Mouse (Mus musculus): ENCODE results near the gene Gse1.

GRCm38 (mm10) chr8:120180445-120180970 lies 47.7 kb upstream of the Gse1 start:
- TF ChIP-seq JUND (IDR thresholded peaks at IDR 0.05; ENCODE audit: low read depth, low read length) (no peak), CTCF (IDR thresholded peaks at IDR 0.05 in 2 of 3, conservative IDR thresholded peaks at IDR 0.05 in 1 of 3; ENCODE audit: control insufficient read depth in 1 of 3, insufficient read depth in 1 of 3, low read depth in 2 of 3, low read length in 3 of 3, poor library complexity in 1 of 3, severe bottlenecking in 1 of 3) (no peak), POLR2A (IDR thresholded peaks at IDR 0.05; ENCODE audit: control insufficient read depth in 1 of 2, insufficient read depth in 1 of 2, low read depth in 1 of 2, low read length in 2 of 2, poor library complexity in 1 of 2) (no peak), GATA1 (IDR thresholded peaks at IDR 0.05; ENCODE audit: low read depth, low read length) (no peak), EP300 (IDR thresholded peaks at IDR 0.05; ENCODE audit: low read depth in 1 of 2, low read length in 2 of 2) (no peak), RAD21 (IDR thresholded peaks at IDR 0.05; ENCODE audit: low read depth, low read length) (no peak)

Data from MEL (cell line).